Mouse (Mus musculus) right cerebral cortex, adult 2 months (tissue): ENCODE measurements around the gene Adamtsl1.

Experiments
- DNase-seq, 2 experiments: peaks; one replicate each; pipeline ENCODE4 v3.0.0; 2021 to 2022; ENCODE audit warnings: low spot score in 2 of 2

The Adamtsl1 gene

DNA sequence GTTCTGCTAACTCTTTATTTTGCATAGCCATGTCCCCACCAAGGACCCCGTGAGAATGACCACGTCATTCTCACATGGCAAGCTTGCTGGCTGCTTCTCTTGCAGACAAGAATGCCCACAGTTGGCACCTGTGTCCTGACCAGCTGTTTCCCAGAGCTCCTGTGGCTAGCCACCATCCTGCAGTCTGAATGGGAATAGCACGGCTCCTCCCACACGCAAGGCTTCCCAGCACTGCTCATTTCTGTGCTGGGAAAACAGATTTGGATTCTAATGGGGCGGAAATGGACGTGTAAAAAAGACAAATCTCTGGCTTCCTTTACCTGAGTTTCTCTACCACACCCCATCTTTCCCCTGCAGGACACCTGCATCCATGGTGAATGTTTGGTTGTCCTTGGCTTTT, 531.9 kb downstream of the Adamtsl1 start:
- peak; percentile 48 to 53 for DNase-seq

DNA sequence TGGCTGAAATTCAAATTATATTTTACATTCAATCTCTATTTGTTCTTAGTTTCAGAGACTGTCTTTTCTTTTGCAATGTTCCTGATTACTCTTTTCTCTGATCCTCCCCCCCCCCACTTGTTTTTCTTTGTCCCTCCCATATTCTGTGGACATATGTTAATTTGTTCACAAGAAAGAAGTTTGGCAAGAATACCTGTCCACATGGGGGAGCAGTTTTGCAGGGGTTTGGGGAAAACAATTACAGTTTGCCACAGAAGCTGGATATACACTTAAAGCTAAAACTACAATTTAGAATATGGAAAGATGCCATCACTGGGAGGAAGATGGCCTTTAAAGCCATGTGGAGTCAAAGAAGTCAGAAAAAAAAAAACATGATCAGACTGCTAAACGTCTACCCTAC, 532.9 kb downstream of the Adamtsl1 start:
- DNase-seq, result no peak

DNA sequence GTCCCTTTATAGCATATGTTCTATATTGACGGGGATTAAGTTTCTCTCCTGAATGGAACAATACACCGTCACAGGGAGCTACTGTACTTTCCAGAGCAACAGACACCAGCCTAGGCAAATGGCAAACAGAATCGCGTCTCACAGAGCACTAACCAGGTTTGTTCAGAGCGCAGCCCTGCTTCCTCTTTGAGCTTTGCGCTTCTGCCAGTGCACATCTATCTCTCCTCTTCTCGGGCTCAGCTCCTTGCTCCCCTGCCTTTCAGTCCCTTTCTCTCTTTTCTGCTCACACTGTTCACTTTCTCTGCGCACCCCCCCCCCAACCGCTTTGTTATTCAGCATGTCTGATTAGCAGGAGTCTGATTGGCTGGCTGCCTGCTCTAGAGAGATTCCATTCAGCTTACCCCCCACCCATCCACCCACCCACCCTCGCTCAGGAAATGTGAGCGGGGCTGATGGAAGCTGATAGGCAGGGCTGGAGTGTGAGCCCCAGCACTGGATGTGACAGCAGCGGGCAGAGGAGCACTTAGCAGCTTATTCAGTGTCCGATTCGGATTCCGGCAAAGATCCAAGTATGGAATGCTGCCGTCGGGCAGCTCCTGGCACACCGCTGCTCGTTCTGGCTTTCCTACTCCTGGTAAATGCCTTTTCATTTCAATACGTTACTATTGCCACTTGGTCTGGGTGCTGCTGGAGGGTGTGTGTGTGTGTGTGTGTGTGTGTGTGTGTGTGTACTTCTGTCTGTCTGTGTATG, 539.7 kb downstream of the Adamtsl1 start:
- DNase-seq, result peak; percentile 45 to 48

DNA sequence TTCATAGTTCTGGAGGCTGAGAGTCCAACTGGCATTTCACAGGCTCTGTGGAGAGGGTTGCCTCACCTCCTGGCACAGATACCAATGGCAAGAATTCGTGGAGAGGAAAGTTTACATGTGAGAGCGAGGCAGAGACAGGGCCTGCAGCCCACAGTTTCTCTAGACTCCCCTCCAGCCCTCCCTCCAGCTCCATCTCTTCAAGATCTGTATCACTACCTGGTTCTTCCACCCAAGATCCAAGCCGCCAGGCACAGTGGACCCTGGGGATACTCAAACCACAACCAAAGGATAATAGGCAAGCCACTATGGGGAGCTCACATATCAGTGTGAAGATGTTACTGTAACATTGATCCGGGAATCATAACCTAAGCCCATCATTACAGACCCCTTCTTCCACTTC, 546.6 kb downstream of the Adamtsl1 start:
- no peak for DNase-seq

DNA sequence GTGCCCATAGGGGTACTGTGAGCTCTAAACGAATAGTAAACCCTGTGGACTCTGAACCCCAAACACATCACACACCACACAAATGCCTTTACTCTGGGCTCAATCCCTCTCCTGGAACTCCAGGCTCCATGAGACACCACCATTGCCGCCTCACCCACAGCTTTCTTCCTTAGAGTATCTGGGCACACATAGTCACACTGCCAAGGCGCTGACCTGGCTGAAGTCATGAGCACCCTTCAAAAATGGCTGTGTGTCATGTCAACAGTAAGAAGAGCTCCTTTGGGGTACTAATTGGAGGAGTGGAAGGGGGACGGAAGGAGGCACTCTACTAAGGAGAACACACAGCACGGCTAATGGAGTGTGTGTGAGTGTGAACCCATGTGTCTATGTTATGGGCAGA, 554.4 kb downstream of the Adamtsl1 start:
- no peak for DNase-seq

DNA sequence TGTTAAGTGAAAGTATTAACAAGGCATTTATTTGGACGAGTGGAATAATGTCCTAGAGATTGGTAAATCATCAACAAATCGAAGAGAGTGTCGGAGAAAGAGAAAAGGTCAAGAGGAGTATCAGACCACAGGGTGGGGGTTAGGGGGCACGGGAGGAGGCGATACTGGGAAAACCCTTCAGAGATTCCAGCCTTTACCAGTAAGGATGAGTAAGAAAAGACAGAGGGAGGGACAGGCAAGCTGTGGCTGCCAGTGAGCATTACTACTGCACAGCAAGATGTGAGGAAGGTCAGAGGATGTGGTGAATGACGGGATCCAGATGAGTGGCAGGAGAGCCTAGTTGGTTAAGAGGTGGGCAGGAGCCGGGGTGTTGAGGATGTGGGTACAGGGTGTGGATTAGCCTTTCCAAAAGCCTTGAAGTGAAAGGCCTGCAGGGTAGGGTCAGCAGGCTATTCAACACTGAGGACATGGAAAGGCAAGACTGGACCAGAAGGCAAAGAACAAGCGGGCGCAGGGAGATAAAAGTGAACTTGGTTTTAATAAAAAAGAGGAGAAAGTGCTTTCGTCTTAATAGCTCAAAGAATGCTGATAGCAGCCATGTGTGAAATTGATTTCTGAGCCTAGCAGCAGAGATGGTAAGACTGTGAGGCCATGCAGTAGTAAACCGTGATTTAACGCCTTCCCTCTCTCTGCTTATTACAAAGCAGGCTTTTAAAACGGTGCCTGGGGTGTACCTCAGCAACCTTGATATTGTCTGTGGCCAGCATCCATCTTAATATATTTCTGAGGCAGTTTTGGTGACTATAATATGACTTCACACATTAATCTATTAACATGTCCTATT, 555.1 kb downstream of the Adamtsl1 start:
- no peak for DNase-seq

DNA sequence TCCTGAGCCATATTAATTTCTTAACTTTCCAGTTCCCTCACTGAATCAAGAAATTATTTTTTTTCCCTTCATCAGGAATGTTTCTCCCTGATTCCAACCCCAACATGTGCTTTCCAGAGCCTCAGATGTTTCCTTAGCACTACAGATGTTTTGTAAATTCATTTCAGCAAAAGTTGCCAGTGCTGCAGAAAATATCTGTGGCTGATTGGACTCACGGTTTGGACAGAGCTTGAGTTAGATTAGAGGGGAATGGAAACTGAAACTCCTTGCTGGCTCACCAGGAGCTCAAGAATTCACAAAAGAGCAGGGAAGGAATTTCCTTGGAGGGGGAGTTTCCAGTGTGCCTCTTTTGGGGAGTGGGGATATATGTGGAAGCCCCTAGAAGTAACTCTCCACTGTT, 560.9 kb downstream of the Adamtsl1 start:
- no peak for DNase-seq

DNA sequence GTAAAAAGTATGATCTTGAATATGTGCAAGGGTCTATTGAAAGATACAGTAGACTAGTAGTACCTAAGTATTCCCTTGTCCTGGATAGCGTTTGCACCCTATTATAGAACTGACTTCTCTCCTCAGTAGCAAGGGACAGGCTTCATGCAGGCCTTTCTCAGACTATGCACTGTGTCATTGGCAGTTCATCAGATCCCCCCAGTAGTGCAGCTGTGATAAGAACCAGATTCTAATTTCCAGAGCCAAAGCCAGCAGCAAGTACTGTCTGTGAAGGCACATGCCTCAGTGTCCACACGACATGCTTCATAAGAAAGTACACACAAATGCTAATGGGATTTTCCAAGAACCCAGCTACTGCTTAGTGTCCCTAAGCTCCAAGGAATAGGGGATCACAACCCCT, 563.4 kb downstream of the Adamtsl1 start:
- DNase-seq, result no peak

DNA sequence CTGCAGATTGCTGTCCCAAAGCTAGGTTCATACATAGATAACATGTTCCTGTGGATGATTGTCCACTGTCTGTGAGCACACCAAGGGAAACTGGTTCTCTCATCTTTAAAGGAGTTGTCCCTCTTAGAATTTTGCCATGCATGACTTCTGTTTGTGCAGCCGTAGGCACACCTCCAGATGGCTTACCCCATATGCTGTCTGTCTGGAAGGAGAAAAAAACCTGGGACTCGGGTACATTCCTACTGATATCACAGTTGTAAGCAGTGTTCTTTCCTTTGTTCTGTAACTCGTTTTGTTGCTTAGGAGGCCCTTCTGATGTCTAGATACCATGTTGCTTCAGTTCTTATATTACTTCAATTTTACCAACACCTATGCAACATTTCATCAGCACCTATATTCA, 563.9 kb downstream of the Adamtsl1 start:
- DNase-seq, result no peak

DNA sequence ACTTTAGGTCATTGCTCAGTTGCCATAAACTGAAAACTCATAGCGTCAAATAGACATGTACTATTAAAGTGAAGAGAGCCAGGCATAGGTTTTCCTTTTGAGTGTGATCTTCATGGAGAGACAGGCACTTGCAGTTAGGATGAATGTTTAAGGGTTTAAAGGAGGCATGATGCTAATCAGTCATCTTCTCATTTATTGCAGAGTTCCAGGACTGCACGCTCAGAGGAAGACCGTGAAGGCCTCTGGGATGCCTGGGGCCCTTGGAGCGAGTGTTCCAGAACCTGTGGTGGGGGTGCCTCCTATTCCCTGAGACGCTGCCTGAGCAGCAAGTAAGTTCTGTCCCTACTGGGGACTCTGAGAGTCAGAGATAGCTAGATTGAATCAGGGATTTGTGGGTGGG, 573.5 kb downstream of the Adamtsl1 start:
- DNase-seq, result no peak

DNA sequence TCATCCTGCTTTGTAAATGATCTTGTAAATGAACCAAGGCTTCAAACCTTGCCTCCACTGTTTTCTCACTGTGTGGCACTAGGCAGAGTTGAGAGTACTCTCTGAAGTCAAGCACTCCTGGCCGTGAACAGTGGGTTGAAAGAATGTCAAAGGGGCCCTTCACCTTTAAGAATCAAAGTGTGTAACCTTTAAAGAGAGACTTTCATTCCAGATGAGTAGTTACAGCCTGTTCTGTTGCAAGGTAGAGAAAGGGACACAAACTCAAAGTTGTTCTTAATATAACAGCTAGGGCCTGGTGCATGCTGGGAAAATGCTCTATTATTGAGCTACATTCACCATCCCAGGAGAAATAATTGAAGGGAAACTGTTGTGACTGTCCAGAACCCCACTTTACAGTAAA, 589.2 kb downstream of the Adamtsl1 start:
- DNase-seq, result no peak

DNA sequence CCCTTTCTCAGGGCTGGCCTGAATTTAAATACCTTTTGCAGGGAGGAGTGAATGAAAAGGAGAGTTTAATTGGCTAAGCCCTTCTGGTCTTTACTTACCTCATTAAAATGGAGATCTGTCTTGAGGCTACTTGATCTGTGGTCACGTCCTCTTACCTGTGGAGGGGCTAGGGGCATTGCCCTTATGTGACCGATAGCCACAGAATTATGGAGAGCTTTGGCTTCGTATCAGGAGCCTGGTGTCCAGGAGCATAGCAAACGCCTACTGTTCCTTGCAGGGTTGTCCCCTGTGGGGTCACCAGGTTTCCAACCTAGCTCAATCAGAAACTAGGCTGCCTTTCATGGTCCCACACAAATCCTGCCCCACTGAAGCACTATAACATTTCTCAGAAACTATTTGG, 594.4 kb downstream of the Adamtsl1 start:
- DNase-seq, result no peak

DNA sequence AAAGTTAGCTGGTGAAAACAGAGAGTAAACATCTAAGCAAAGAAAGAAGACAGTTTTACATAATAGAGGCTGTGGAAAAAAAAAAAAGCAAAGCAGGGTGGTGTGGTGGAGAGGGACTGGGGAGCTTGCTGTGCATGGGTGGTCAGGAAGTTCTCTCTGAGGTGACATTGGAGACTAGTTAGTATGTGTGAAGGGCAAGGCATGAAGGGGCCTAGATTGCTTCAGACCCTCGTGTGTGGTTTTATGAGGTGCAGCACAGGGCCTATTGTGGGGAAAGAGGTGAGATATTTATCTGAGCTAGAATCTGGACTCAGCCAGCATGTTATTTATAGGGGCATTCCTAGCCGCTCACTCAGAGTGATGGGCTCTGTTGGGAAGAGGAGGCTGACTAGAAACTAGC, 605.1 kb downstream of the Adamtsl1 start:
- peak in 1 of 2 experiments; percentile 9 for DNase-seq

DNA sequence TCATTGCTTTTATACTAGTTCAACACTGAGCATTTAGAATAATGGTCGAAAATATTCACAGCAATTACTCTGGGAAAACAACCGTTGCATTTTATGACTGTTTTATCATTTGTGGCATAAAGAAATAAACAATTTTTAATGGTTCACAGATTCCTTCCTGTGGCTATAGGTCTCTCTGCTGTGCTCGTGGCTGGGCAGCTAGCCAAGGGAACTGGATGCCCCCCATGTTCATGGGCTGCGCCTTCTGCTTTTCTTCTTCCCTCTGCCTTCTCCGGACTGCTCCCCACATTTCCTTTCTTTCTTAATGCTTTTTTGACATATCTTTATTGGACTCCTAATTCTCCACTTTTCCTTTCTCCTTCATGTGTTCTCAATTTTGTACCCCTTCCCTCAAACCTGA, 608.5 kb downstream of the Adamtsl1 start:
- DNase-seq, result no peak

DNA sequence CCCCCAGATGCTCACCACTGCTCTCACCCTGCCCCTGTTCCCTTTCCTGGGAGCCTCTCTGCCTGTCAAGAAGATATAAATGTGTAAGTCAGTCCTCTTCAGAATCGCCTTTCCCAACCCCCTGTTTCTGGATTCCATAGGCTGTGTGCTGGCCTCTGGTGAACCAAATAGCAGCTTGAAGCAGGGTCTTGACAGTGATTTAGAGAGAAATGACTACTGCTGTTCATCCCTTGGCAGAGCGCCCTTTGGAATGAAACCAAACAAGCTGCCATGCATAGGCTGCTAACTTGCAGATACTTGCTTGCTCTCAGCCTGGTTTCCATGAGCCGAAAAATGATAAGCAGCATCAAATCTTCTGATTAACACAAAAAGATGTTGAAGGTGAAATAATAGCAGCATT, 610.4 kb downstream of the Adamtsl1 start:
- DNase-seq, result peak; percentile 46 to 53

DNA sequence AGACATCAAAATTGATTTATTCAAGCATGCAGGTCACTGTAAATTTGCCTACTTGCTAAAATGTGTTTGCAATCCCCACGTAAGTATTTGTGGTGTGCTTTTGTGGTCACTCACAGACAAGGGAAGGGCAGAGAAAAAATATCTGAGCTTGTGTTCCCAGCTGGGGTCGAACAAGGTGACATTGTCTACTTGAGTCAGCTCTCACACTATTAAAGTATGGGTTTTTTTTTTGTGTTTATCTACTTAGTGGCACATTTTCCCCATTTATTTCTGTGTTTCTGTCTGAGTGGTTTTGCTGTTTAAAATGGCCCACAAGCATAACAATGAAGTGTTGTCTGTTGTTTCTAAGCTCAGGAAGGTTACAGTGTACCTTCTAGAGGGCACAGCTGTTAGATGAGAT, 612.7 kb downstream of the Adamtsl1 start:
- DNase-seq, result no peak

DNA sequence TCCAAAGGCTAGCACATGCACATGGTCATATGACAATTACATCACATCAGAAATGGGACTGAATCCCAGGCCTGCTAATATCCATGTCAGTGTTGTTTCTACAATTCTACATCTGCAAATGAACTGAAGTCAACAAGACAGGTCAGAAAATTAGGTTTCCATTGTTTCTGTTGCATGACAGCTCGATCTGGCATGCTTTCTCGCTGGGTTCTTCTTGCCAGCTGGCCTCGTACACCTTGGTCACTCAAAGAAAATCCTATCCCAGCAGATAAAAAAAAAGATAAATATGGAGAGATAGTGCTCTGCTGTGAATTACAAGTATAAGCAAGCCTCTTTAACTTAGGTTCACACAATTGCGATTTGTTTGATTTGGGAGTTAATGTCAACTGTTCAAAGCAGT, 644.6 kb downstream of the Adamtsl1 start:
- no peak for DNase-seq

DNA sequence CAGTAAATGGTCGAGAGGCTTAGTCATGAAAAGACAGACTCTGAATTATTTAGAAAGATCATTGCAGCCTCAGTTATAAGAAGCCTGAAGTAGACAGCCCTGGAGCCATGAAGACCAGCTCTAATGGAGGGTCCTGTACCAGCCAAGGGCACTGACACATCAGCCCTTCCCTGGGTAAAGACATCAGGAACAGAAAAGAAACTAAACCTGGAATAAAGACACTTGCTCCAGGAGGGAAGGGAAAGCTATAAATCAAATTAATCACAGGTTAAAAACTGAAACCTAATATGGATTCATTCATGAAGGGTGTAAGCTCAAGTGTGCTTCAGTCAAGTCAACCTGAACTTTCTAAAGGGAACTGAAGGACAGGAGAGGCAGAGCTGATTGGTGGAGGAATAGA, 645.4 kb downstream of the Adamtsl1 start:
- no peak for DNase-seq

DNA sequence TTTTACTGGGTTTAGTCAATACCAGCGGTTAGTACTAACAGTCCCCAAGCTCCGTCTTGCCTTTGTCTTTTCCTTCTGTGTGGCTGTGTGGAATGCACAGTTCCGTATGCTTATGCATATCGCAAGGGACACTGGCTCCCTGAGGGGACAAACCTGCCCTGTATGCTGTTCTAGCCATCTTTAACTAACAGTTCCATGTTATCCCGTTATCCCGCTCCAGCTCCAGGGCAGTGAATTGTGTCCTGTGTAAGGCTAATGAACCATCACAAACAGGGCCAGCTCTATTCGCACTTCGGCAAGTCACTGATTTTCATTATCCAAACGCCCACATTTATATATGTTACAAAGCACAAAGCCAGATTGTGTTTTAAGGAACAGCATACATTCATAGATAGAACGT, 656.8 kb downstream of the Adamtsl1 start:
- no peak for DNase-seq

DNA sequence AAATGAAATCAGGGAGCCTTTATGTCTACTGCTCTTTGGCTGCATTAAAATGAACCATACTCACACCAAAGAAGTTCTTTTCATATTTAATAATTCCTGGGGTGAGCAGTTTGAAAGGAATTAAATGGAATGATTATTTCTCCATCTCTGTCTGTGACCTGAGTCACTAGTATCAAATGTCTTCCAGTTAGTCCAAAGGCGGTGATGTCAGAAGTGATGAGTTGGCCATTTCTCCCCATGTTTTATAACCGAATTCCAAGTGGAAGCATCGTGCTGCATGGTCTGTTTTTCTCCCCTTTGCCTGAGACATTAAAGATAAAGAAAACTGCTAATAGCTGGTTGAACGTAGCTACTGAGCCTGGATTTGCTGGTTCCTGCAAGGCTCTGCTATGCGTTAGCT, 657.5 kb downstream of the Adamtsl1 start:
- no peak for DNase-seq

DNA sequence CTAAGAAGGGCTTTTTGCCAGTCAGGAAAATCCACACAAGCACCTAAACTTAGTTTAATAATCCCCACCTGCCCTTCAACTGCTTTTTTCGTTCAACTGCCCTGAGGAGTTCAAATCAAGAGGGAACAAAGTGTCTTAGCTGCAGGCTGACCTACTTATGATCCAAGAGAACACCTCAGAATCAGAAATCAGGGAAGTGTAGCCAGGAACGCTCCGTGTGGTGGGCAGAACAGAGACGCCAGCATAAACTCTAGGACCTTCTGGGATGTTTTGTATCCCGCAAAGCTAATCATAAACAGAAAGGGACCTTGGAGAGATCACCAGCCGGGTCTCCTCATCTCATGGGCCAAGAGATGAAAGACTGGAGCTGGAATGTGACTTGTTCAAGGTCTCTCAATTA, 663.5 kb downstream of the Adamtsl1 start:
- DNase-seq, result no peak

DNA sequence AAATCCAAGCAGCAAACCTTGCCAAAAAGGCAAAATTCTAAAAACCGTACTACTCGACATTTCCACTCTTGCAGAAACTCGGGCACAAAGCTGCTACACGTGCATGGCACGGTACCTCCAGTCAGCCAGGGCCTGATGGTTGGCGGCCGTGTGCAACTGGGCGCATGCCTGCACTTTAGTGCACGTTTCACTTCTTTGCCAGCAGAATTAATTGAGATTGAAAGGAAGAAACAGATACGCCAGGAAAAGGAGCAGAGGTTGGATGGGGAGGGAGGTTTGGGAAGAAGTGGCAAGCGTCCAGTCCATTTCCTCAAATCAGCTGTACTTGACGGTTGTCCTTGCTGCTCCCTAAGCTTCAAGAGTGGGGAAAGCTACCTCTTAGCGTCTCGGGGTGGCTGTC, 664.1 kb downstream of the Adamtsl1 start:
- no peak for DNase-seq

DNA sequence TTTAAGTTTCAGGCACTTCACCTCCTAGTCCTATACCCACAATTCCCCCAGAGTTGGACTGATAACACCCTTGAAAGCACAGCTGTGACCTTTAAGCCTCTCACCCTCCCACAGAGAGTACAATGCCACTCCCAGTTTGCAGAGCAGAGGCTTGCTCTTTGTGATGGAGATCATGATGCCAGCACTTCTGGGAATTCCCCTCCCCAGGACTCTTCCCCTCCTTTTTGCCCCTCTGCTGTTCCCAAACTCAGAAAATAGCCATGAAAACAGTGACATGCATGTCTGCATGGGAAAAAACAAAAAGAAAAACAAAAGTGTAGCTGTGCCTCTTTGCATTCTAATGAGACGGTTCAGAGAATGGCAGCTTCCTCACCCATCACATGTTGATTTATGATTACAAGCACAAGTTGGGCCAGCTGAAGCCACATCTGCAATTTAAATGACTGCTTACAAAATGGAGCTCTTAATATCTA, 669.8 kb downstream of the Adamtsl1 start:
- no peak for DNase-seq
